ENCODE assay signal across 8 mouse cellular contexts in the genomic region with DNA sequence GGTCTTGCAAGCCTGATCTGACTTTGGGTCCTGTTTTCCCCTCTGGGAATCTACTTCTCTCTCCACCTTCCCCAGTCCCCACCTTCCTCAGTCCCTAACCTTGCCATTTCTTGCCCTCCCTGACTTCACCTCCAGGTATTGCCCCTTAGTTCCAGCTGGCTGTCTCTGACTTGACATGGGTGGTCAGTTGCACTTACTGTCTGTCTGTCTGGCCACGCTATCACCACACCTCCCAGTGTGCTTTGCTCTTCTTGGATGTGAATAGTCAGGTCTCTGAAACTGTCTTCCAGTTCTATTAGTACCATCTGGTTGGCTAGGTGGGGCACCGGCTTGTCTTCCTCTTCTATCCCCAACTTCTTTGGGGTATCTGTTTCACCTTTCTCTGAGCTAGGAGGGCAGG. TPM values are rescaled to one million over a fixed set of nuclear protein-coding genes. Genes with fewer than 3 reads are reported as not detected.
DNase-seq lines count a peak whose midpoint lies in the region; ATAC-seq and TF ChIP-seq lines count a peak whose summit lies in the region.

No protein-coding gene starts in this region.

- no peak for TF ChIP-seq CTCF in left cerebral cortex, adult 2 months (IDR thresholded peaks at IDR 0.05)

- WGBS in embryonic facial prominence, embryonic 15.5 days, result 27% methylated on average over 2 of the region's 2 CpGs
- 37% methylated on average over 2 of the region's 2 CpGs for WGBS in intestine, embryonic 15.5 days
- 42% methylated on average over 2 of the region's 2 CpGs for WGBS in neural tube, embryonic 12.5 days

- peak overlapping the region; percentile 88 for H3K27ac ChIP-seq in left cerebral cortex, adult 2 months
- H3K27ac ChIP-seq in embryonic facial prominence, embryonic 15.5 days (replicated peaks), result no peak overlapping the region
- H3K27ac ChIP-seq in intestine, embryonic 15.5 days, result no peak overlapping the region
- H3K27ac ChIP-seq in neural tube, embryonic 12.5 days, result no peak overlapping the region

- no peaks in the 10 kb centered on the region for H3K36me3 ChIP-seq in embryonic facial prominence, embryonic 15.5 days
- H3K36me3 ChIP-seq in intestine, embryonic 15.5 days, result no peaks in the 10 kb centered on the region
- H3K36me3 ChIP-seq in neural tube, embryonic 12.5 days, result no peaks in the 10 kb centered on the region

- peak overlapping the region; percentile 91 for H3K4me3 ChIP-seq in left cerebral cortex, adult 2 months
- peak overlapping the region; percentile 82 for H3K4me3 ChIP-seq in embryonic facial prominence, embryonic 15.5 days (replicated peaks)
- peak overlapping the region; percentile 87 for H3K4me3 ChIP-seq in intestine, embryonic 15.5 days (replicated peaks)
- peak overlapping the region; percentile 78 for H3K4me3 ChIP-seq in neural tube, embryonic 12.5 days

- H3K4me1 ChIP-seq in embryonic facial prominence, embryonic 15.5 days, result peaks cover 23% of the 10 kb centered on the region
- H3K4me1 ChIP-seq in intestine, embryonic 15.5 days (replicated peaks), result peaks cover 9% of the 10 kb centered on the region
- peaks cover 13% of the 10 kb centered on the region for H3K4me1 ChIP-seq in neural tube, embryonic 12.5 days

- no peak for ATAC-seq in embryonic facial prominence, embryonic 15.5 days (ENCODE audit: insufficient number of reproducible peaks, low FRiP score, low TSS enrichment, low read depth)
- ATAC-seq in intestine, embryonic 15.5 days, result no peak
- no peak for ATAC-seq in neural tube, embryonic 12.5 days (ENCODE audit: low FRiP score, low read depth)
- ATAC-seq in frontal cortex, adult (ENCODE audit: low TSS enrichment), result no peak

- no peaks in the 10 kb centered on the region for H3K9me3 ChIP-seq in embryonic facial prominence, embryonic 15.5 days (replicated peaks)
- H3K9me3 ChIP-seq in intestine, embryonic 15.5 days, result no peaks in the 10 kb centered on the region
- no peaks in the 10 kb centered on the region for H3K9me3 ChIP-seq in neural tube, embryonic 12.5 days

- DNase-seq in left cerebral cortex, adult 2 months (ENCODE audit: extremely low spot score in 1 of 2, low spot score in 2 of 2), result no peak
- no peak for DNase-seq in left cerebral cortex, postnatal 10 days (ENCODE audit: extremely low spot score in 1 of 2, low spot score in 2 of 2)
- no peak for DNase-seq in cerebellum, adult 11 months
- no peak for DNase-seq in adrenal gland, adult 8-10 months

- intact Hi-C loops in left cerebral cortex, adult 2 months (cut with DNase I), result loop anchor here (2.0 to 5.0 kb wide), 9 partner anchors 55 to 720 kb away; no protein-coding TSS in a partner anchor
- intact Hi-C loops in left cerebral cortex, postnatal 10 days (cut with DNase I), result loop anchor here (5.0 to 10.0 kb wide), 4 partner anchors 113 to 720 kb away; no protein-coding TSS in a partner anchor

- peak overlapping the region; percentile 88 for H3K4me2 ChIP-seq in embryonic facial prominence, embryonic 15.5 days (replicated peaks)
- H3K4me2 ChIP-seq in intestine, embryonic 15.5 days (replicated peaks), result peak overlapping the region; percentile 97
- H3K4me2 ChIP-seq in neural tube, embryonic 12.5 days (replicated peaks), result peak overlapping the region; percentile 79

- H3K9ac ChIP-seq in embryonic facial prominence, embryonic 15.5 days, result peak overlapping the region; percentile 74
- peak overlapping the region; percentile 74 for H3K9ac ChIP-seq in intestine, embryonic 15.5 days
- peak overlapping the region; percentile 90 for H3K9ac ChIP-seq in neural tube, embryonic 12.5 days

- H3K27me3 ChIP-seq in embryonic facial prominence, embryonic 15.5 days, result peaks cover 15% of the 10 kb centered on the region
- H3K27me3 ChIP-seq in intestine, embryonic 15.5 days (replicated peaks), result 0 out of 2 replicates have a peak, but pooled peaks cover 2% of the 10 kb centered on the region
- peaks cover 8% of the 10 kb centered on the region; the same call in 1 of the 2 replicates for H3K27me3 ChIP-seq in neural tube, embryonic 12.5 days (replicated peaks)

RNA-seq across cellular contexts. Expression of gene Xylt1, which starts 1.2 kb away (rescaled TPM):
- total RNA-seq in left cerebral cortex, adult 2 months (2021), result 10 to 100 TPM; 51.7 to 60.5 TPM
- 10 to 100 TPM; 53.3 to 55.2 TPM for total RNA-seq in left cerebral cortex, postnatal 10 days (2021)
- 2.3 and 2.7 TPM in 2 replicates for polyA plus RNA-seq in embryonic facial prominence, embryonic 15.5 days (2015; fragmentation: Nextera tagmentation; extraction: Ambion mirVana)
- polyA plus RNA-seq in intestine, embryonic 15.5 days (2015; fragmentation: Nextera tagmentation; extraction: Ambion mirVana), result 0.68 and 0.87 TPM in 2 replicates
- polyA plus RNA-seq in neural tube, embryonic 12.5 days (2016; fragmentation: Nextera tagmentation; extraction: Ambion mirVana), result 2.0 and 2.8 TPM in 2 replicates
- total RNA-seq in adrenal gland, adult 8-10 months (2022), result 10 to 100 TPM in 1 of 4 experiments, 1 to 10 TPM in 3; 7.4 to 13.4 (median 9.1) TPM
